Mouse (Mus musculus): ENCODE results near the gene Rmnd5b.

GRCm38 (mm10) chr11:51590002-51590401, 45.7 kb downstream of the Rmnd5b start:
- TF ChIP-seq EP300 (IDR thresholded peaks at IDR 0.05; ENCODE audit: low read depth), result no peak
- no peak for TF ChIP-seq CTCF (IDR thresholded peaks at IDR 0.05; ENCODE audit: low read depth)
